7 mouse cellular contexts compared by ENCODE assay signal in the genomic region with DNA sequence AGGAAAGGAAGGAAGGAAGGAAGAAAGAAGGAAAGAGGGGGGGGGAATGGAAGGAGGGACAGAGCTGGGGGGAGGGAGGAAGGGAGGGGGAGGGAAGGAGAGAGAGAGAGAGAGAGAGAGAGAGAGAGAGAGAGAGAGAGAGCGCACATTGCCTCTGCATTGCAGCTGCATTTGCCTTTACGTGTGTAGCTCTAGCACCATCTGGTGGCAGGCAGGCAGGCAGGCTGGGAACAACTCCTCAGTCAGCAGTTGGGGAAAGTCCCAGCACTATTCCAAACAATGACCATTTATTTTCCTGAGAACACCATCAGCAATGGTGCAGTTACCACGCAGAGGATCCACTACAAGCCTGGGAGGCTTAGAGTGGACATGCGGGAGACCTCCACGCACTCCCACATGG.
DNase-seq lines count a peak whose midpoint lies in the region; ATAC-seq lines count a peak whose summit lies in the region.

No protein-coding gene starts in this region.

- ATAC-seq in erythroblast, adult 5-6 weeks (replicated peaks; ENCODE audit: low FRiP score, poor library complexity, severe bottlenecking) = peak; percentile 73

- DNase-seq in MEL-GATA-1-ER (ENCODE audit: extremely low read depth, low read depth) = peak; percentile 29
- peak; percentile 86 for DNase-seq in brain, adult 2 months (ENCODE audit: low read depth, low spot score)
- DNase-seq in heart, postnatal 36 days = peak; percentile 52 to 64
- DNase-seq in layer of hippocampus, adult 9-10 months (ENCODE audit: low spot score) = peak; percentile 5
- peak; percentile 75 for DNase-seq in lung, postnatal 14 days
- peak; percentile 68 for DNase-seq in right cerebral cortex, adult 18-20 months

- intact Hi-C loops in heart, postnatal 36 days (cut with DNase I) = loop anchor here (1.0 to 5.0 kb wide), 4 partner anchors 186 to 1226 kb away; no protein-coding TSS in a partner anchor

Comparison
In these comparisons a context has a peak if more than half of its experiments do, and no peak if none do; other contexts are left out.
1. Peak in every context shown above with its lines: DNase-seq and ATAC-seq.
2. DNase-seq: peak in every context shown above with its lines; median percentile 86 in brain, adult 2 months; 75 in lung, postnatal 14 days; 68 in right cerebral cortex, adult 18-20 months; 58 in heart, postnatal 36 days; 29 in MEL-GATA-1-ER; 5 in layer of hippocampus, adult 9-10 months.